Mouse (Mus musculus) c-Kit-positive CD71-negative TER-119-negative erythroid progenitor cells, embryonic 14.5 days (primary cell): ENCODE results near the gene Gm1113.

Experiments used
- DNase-seq: peaks from one replicate; pipeline ENCODE4 v3.0.0-alpha.2; 2013; ENCODE audit warnings: low read depth

The Gm1113 gene

GRCm38 (mm10) chr9:35529141-35529540, 11.1 kb upstream of the Gm1113 start:
- no peak for DNase-seq

DNA sequence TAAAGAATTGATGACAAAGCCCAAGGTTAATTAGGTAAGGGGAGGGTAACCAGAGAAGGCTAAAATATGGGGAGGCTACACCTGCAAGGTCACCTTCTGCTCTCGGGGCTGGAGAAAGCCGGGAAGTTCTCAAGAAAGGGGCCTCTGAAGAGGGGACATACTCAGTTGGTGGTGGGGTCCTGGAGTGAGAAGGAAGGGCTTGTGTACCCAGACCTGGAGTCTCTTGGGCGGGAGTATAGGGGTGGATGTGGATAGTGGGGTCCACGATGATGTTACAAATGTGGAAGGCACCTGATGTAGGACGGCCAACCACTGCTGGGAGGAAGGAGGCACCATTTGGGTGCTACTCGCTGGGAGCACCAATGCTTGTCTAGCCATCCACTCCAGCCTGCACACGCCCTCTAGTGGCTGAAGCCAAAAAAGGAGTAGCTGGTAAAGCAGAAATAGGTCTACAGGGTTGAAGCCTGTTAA, 5.9 kb upstream of the Gm1113 start:
- DNase-seq = peak; percentile 38

- DNase-seq = no peak
Measured at GRCm38 (mm10) chr9:35523541-35523940, 5.5 kb upstream of the Gm1113 start.

DNA sequence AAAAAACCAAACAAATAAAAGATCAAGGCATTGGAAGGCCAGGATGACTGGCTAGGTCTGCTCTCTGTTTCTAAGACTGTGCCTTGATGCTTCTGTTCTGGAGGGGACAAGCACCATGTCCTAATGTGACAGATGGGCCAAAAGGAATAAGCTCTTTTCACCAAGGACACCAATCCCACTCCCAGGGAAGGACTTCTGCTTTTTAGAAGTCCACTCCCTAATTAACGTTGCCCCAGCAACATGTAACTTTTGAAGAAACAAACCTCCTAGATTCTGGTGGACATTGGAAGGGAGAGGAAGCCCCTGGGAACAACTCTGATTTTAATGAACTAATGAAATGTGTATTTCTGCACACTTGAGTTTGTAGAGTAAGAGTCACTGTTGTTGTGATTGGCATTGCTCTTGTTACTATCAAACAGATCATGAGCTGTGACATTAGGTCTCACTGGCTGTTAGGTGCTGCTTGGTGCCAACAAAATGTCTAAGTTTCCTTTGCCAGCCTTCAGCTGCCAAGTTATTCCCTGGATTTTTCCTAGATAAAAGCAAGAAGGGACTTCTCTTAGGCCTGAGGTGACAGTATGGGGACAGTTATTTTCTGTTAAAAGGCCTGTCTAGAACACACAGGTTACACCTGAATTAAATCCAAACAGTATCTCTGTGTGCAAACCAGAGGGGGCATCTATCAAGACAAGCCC, 4.9 kb upstream of the Gm1113 start:
- no peak for DNase-seq

GRCm38 (mm10) chr9:35522241-35522640, 4.2 kb upstream of the Gm1113 start:
- no peak for DNase-seq

DNA sequence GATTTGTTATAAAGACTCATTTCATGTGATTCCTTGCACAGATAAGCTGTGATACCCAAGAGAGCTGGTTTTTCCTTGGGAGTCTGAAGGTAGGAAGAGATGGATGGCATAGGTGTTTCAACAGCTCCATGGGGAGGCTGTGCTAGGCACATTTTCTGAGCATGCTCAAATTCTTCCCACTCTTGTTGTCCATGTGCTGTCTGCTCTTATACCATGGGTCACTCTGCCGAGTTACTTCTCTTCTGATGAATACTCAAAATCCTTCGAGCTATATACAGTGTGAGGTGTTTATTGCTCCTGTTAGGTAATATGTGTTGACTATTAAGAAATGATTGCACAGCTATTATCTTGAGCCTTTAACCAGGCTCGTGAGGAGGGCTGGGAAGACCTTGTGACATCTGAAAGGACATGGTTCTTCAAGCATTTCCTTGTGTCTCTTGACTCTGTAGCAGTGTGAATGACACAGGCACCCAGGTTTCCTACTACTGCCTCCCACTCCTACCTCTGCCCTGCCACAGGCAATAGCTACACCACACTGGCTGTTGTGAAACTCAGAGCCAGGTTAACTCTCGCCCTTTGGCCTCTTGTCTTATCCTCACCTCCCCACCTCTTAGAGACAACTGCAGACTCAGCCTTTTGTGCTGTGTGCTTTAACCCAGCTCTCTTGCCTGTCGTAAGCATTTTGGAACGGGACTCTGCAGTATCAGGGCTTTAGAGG, 2.7 kb upstream of the Gm1113 start:
- no peak for DNase-seq

DNA sequence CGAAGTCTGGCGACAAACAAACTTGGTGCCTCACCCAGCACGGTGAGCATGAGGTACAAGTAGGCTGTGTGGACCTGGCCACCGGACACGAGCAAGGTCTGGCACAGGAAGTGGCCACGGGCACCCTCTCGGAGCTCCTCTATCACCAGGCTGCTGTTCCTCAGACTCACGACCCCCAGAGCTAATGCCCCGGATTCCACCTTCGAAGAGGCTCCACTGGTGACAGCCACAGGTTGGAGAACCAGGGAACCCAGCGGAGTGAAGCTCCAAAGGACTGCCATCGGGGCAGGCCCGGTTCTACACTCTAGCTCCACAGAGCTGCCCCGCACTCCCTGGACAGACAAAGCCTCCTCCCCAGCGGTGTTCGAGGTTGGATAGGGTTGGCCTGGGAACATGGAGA, 1.4 kb downstream of the Gm1113 start:
- DNase-seq = no peak

GRCm38 (mm10) chr9:35516182-35516581, 1.9 kb downstream of the Gm1113 start:
- no peak for DNase-seq

DNA sequence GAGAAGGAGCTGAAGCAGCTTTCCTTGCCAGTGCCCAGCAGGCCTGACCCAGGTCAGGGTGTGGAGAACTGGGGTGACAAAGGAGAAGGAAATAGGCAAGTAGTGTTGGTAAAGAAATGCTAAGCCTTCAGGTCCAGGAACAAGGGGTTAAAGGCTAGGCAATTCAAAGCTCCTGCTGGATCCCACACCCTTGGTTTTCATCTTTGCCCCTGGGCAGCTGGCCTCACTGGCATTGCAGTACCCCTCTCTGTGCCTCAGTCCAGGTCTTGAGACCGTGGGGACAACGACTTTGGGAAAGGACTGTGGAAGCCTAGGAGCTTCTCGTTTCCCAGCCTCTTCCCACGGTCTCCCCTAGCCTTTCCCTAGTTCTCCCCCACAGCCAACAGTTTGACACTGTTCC, 4.2 kb downstream of the Gm1113 start:
- DNase-seq = no peak

DNA sequence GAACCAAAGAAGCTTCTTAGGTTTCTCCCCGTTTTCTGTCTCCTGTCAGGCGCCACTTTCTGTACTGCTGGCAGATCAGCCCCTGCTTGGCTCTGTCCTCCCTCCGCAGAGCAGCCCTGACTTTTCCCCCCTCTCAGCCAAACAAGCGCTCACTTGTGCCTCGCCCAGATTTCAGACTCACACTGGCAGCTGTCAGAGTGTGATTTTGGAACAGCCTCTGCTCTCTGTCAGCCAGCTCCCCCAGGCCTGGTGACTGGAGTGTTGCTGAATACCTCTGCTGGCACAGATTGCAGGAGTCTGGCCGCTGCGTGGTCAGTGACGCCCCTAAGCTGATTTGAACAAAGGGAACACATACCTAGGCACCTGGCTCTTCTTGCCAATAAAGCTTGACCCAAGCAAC, 9.8 kb downstream of the Gm1113 start:
- no peak for DNase-seq

DNA sequence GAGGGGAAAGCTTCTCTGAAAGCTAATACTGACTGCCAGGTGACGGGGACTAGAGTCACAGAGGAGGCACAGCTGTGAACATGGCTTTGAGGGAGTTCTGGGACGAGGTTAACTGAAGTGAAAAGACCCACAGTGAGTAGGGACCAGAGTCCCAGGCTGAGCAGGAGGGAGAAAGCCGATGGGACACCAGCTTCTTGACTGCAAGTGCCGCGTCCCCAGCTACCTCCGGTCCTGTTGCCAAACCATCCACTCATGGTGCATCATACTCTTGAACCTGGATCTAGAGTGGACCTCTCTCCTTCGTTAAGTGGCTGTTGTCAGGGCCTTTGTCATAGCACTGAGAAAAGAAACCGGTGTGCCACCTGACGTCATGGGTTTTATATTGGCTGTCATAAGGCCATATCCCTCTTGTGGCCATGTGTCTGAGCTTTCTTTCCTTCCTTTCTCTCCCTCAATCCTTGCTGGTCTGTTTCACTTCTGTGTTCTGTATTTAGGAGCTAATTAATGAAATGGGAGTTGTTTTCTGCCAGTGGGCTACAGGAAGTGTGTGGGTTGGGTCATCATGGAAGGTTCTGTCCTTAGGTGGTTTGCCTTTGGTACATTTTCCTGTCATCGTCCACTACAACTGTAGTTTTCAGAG, 15.6 kb downstream of the Gm1113 start:
- no peak for DNase-seq

- no peak for DNase-seq
Measured at GRCm38 (mm10) chr9:35499946-35500345, 18.1 kb downstream of the Gm1113 start.

DNA sequence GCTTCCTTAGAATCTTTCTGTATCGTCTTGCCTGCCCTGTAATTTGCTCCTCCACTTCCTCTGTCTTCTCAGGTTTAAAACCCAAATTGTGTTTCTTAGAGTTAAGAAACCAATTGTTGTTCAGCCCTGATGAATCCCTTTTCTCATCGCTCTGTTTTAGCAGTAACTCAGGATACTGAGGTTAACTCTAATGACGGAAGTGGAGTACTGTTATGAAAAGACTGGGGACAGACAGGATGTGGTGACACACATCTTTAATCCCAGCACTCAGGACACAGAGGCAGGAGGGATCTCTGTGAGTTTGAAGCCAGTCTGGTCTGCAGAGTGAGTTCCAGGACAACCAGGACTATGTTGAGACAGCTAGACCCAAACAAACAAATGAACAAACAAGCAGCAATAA, 22.6 kb downstream of the Gm1113 start:
- DNase-seq = no peak

GRCm38 (mm10) chr9:35494937-35495336, 23.1 kb downstream of the Gm1113 start:
- DNase-seq = no peak

- DNase-seq = no peak
Measured at GRCm38 (mm10) chr9:35493733-35494092, 24.4 kb downstream of the Gm1113 start.

- no peak for DNase-seq
Measured at GRCm38 (mm10) chr9:35493033-35493732, 24.9 kb downstream of the Gm1113 start.

DNA sequence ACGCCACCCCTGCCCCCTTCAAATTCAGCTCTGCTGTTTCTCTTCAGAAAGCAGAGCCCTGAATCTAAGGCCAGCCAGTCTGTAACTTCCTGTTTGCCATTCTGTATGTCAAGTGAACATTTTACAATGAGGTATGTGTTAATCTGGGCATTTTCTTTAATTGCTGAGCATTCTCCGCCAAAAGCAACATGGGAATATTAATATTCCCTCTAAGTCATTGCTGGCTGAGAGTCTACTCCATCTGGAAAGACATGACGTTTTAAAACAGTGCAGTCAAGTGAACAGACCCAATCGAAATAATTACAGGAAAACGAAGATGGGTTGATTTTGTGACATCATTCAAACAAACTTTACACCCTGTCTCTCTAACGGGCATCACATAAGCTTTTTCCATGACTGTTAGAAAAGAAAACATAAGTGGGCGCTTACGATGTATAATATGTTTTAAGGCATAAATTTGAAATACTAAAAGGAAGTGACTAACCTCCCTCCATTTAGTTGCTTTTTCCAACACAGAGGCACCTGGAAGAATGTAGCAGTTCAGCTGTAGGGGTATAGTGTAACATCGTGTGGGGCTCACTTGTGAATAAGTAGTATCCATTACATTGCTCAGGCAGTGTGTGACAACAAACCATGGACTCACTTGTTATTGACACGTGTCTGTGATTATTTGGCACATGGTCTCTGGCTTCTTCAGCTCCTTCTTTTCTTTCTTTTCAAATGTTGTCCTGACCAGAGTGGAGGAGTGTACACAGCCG, 26.8 kb downstream of the Gm1113 start:
- no peak for DNase-seq

DNA sequence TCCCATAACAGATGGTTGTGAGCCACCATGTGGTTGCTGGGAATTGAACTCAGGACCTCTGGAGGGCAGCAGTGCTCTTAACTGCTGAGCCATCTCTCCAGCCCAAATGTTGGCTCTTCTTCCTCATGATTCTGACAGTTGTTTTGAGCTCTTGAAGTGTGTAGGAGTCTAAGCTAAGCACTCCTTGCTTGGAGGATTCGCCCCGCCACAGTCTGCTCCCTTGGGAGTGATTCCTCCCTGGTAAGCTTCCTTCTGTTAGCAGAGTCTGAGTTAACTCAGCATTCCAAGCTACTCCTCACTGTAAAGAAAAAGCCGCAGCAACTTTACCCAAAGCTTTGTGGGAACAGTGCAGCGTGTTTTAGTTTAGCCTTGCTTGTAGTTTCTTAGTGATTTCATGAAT, 29.6 kb downstream of the Gm1113 start:
- DNase-seq = no peak

GRCm38 (mm10) chr9:35486616-35487015, 31.5 kb downstream of the Gm1113 start:
- DNase-seq = no peak

DNA sequence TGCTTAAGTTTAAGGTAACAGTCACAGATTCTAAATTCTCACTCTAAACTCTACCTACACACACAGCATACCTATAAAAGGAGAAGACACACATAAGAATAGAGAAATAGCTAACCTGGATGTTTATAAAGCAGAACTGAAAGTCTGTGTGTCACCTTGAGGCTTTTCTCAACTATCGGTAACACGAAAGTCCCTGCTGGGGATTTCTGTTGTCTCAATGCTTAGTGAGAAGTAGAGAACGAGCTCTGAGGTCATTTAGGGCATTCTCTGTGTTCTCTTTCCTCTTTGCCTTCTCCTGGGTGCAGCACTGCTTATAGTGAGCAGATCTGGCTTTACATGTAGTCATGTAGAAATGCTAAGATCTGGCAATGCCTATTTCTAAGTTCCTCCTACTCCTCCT, 34.1 kb downstream of the Gm1113 start:
- no peak for DNase-seq

DNA sequence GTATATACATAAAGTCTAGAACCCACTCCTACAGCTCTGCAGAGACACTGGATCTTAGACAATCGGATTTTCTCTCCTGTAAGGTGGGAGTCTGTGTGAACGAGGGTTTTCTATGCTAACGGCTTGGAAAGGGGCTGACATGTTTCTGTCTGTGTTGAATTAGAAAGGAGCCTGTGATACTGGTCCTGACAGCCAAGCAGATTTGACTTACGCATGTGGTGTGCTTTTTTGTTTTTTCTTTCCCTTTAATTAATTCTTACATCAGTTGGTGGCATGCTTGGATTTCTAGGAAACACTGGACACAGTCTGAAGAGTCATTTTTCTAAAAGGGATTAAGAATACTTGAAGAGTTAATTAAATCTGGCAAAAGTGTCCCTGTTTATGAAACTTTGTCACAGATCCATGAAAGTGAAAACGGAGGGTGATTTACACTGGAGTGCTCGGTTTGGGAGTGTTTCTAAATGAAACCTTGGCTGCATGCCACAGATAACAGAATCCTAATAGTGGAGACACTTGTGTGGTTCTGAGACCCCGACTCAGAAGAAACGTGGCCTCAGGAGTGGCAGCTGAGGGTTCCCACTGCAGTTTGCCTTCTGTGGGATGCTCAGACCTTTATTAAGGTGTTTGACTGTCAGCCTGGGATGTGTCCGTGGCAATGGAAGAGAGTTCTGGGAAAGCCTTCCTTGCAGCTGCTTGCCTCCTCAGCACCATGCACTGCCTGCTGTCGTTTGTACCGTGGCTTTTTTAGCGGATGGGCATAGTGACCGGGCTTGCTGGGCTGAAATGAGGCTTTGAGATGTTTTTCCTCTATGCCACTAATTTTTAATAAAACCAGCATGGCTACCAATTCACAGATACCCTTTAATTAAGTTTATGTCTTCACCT, 35.8 kb downstream of the Gm1113 start:
- no peak for DNase-seq
